Mouse (Mus musculus): ENCODE measurements around the gene Cks2. TPM values are rescaled to one million over a fixed set of nuclear protein-coding genes. Genes with fewer than 3 reads are reported as not detected.
A peak's percentile ranks its signal among the peaks of the same experiment; 100 is the strongest.

Cks2 gene
- 290 and 335 TPM in 2 replicates for polyA plus RNA-seq (2015; fragmentation: Nextera tagmentation; extraction: Ambion mirVana)

- peak within 1 kb of the TSS; percentile 81 for H3K4me2 ChIP-seq
- no peaks in the 10 kb centered on the region for H3K27me3 ChIP-seq
- peak within 1 kb of the TSS; percentile 65 for H3K27ac ChIP-seq
- H3K36me3 ChIP-seq (ENCODE audit: poor library complexity, severe bottlenecking): no peaks in the 10 kb centered on the region
- H3K4me3 ChIP-seq: peak within 1 kb of the TSS; percentile 78
- H3K9ac ChIP-seq: peak within 1 kb of the TSS; percentile 85
- no peaks in the 10 kb centered on the region for H3K9me3 ChIP-seq (replicated peaks)
- H3K4me1 ChIP-seq: peaks cover 31% of the 10 kb centered on the region
- WGBS: under 1% methylated on average over 83 of the region's 83 CpGs
- ATAC-seq: peak; percentile 99
Observed at GRCm38 (mm10) chr13:51644829-51645789, at the start of gene Cks2. Gene Cks2, plus strand, starts transcription at chr13:51645232.

DNA sequence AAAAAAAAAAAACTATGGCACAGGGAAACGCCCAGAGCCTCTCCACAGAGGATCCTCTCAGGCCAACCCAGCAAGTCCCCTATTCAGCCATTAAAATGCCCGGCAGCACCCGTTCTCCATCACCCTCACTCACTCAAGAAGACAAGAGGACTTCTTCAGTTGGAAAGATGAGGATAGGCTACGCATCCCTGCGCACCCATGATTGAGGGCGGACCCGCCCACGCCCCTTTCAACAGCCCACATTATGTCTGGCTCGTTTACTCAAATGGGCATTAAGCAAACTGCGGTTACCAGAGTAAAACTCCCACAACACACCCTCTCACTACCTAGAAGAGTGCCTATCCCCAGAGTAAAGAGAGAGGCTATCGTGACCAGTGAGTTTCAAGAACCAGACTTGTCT is 49.6 kb upstream of the Cks2 start:
- peak overlapping the region; percentile 46 for H3K4me3 ChIP-seq
- no peaks in the 10 kb centered on the region for H3K9me3 ChIP-seq (replicated peaks)
- H3K27ac ChIP-seq: no peak overlapping the region
- peak; percentile 34; the same call in 1 of the 2 replicates for ATAC-seq
- 28% methylated on average over 11 of the region's 11 CpGs for WGBS
- H3K9ac ChIP-seq: no peak overlapping the region
- H3K4me1 ChIP-seq: peaks cover 12% of the 10 kb centered on the region; the same call in 1 of the 2 replicates
- peak overlapping the region; percentile 95 for H3K4me2 ChIP-seq
- no peaks in the 10 kb centered on the region for H3K36me3 ChIP-seq (ENCODE audit: poor library complexity, severe bottlenecking)
- H3K27me3 ChIP-seq: peaks cover 10% of the 10 kb centered on the region; the same call in 1 of the 2 replicates

DNA sequence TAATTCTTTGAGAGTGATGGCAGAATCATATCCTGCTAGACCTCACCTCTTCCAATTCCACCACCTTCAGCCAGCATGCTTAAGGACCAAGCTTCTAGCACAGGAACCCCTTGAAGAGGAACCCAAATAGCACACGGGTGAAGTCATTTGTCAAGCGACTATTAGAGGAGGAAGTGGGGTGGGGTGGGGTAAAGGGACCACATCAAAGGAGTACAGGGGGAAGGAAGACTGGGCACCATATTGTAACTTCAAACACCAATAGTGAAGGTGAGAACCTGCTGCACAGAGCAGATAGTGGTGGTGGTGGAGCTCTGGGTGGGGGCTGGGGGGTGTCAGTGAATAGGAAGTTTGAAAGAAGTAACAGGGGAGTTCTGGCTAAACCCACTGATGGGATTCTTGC is 47.0 kb upstream of the Cks2 start:
- no peak overlapping the region for H3K4me3 ChIP-seq
- ATAC-seq: no peak
- peaks cover 16% of the 10 kb centered on the region for H3K4me1 ChIP-seq
- no peaks in the 10 kb centered on the region for H3K9me3 ChIP-seq (replicated peaks)
- H3K27me3 ChIP-seq: peaks cover 10% of the 10 kb centered on the region; the same call in 1 of the 2 replicates
- H3K4me2 ChIP-seq: no peak overlapping the region
- H3K36me3 ChIP-seq (ENCODE audit: poor library complexity, severe bottlenecking): no peaks in the 10 kb centered on the region
- H3K9ac ChIP-seq: no peak overlapping the region
- no peak overlapping the region for H3K27ac ChIP-seq
- WGBS: 75% methylated on average over 2 of the region's 2 CpGs

- no peak for ATAC-seq
- Histone ChIP-seq H3K27me3 (peaks cover 6% of the 10 kb centered on the region; the same call in 1 of the 2 replicates), H3K4me3 (no peak overlapping the region), H3K9ac (no peak overlapping the region), H3K4me2 (no peak overlapping the region), H3K4me1 (peaks cover 22% of the 10 kb centered on the region), H3K36me3 (ENCODE audit: poor library complexity, severe bottlenecking) (no peaks in the 10 kb centered on the region), H3K27ac (no peak overlapping the region), H3K9me3 (replicated peaks) (no peaks in the 10 kb centered on the region)
- WGBS: 91% methylated on average over 8 of the region's 8 CpGs
Observed at GRCm38 (mm10) chr13:51600169-51600568, 44.9 kb upstream of the Cks2 start.

- Histone ChIP-seq H3K9ac (no peak overlapping the region), H3K4me3 (no peak overlapping the region), H3K36me3 (ENCODE audit: poor library complexity, severe bottlenecking) (no peaks in the 10 kb centered on the region), H3K27me3 (no peaks in the 10 kb centered on the region), H3K4me1 (peaks cover 18% of the 10 kb centered on the region), H3K9me3 (replicated peaks) (no peaks in the 10 kb centered on the region), H3K4me2 (peak overlapping the region; percentile 57), H3K27ac (peak overlapping the region; percentile 65)
- 64% methylated on average over 8 of the region's 8 CpGs for WGBS
- ATAC-seq: peak; percentile 38
Observed at GRCm38 (mm10) chr13:51602764-51603163, 42.3 kb upstream of the Cks2 start.

GRCm38 (mm10) chr13:51603221-51603893 is 41.7 kb upstream of the Cks2 start:
- Histone ChIP-seq H3K4me2 (peak overlapping the region; percentile 57), H3K4me1 (peaks cover 18% of the 10 kb centered on the region), H3K27me3 (no peaks in the 10 kb centered on the region), H3K4me3 (peak overlapping the region; percentile 26), H3K9ac (peak overlapping the region; percentile 34), H3K9me3 (replicated peaks) (no peaks in the 10 kb centered on the region), H3K27ac (peak overlapping the region; percentile 65), H3K36me3 (ENCODE audit: poor library complexity, severe bottlenecking) (no peaks in the 10 kb centered on the region)
- 12% methylated on average over 16 of the region's 16 CpGs for WGBS
- peak; percentile 94 for ATAC-seq

DNA sequence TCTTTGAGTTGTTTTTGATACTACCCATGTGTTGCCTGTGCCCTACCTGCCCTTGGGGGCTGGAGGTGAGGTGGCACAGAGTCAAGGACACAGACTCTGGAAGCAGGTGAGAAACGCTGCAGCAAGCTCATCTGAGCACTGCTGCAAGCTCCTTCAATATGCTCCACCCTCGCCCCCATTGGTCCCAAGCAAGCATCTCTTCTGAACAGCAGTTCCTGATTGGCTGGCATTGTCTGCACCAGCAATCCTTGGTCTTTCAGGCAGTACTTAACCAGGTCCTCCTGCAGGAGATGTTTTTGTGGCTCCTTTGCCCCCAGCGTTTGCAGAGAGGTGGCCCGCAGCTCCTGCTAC is 41.2 kb upstream of the Cks2 start:
- Histone ChIP-seq H3K9ac (0 out of 2 replicates have a peak overlapping the region, but pooled peaks have one; percentile 34), H3K27ac (peak overlapping the region; percentile 65), H3K9me3 (replicated peaks) (no peaks in the 10 kb centered on the region), H3K27me3 (no peaks in the 10 kb centered on the region), H3K4me1 (peaks cover 18% of the 10 kb centered on the region), H3K4me3 (peak overlapping the region; percentile 26), H3K36me3 (ENCODE audit: poor library complexity, severe bottlenecking) (no peaks in the 10 kb centered on the region), H3K4me2 (peak overlapping the region; percentile 57)
- WGBS: 34% methylated on average over 4 of the region's 4 CpGs
- peak; percentile 59 for ATAC-seq

GRCm38 (mm10) chr13:51609231-51609630 is 35.8 kb upstream of the Cks2 start:
- Histone ChIP-seq H3K4me3 (no peak overlapping the region), H3K9me3 (replicated peaks) (no peaks in the 10 kb centered on the region), H3K4me1 (peaks cover 13% of the 10 kb centered on the region), H3K36me3 (ENCODE audit: poor library complexity, severe bottlenecking) (no peaks in the 10 kb centered on the region), H3K27ac (no peak overlapping the region), H3K4me2 (no peak overlapping the region), H3K27me3 (no peaks in the 10 kb centered on the region), H3K9ac (no peak overlapping the region)
- 90% methylated on average over 7 of the region's 7 CpGs for WGBS
- ATAC-seq: no peak

- Histone ChIP-seq H3K9ac (no peak overlapping the region), H3K27me3 (no peaks in the 10 kb centered on the region), H3K4me2 (peak overlapping the region; percentile 25), H3K36me3 (ENCODE audit: poor library complexity, severe bottlenecking) (no peaks in the 10 kb centered on the region), H3K4me1 (peaks cover 15% of the 10 kb centered on the region), H3K9me3 (replicated peaks) (no peaks in the 10 kb centered on the region), H3K4me3 (no peak overlapping the region), H3K27ac (no peak overlapping the region)
- WGBS: 29% methylated on average over 9 of the region's 9 CpGs
- no peak for ATAC-seq
Observed at GRCm38 (mm10) chr13:51611060-51611459, 34.0 kb upstream of the Cks2 start.

GRCm38 (mm10) chr13:51611500-51611899 is 33.5 kb upstream of the Cks2 start:
- H3K4me1 ChIP-seq: peaks cover 19% of the 10 kb centered on the region
- peak overlapping the region; percentile 25 for H3K4me2 ChIP-seq
- H3K9ac ChIP-seq: no peak overlapping the region
- H3K9me3 ChIP-seq (replicated peaks): no peaks in the 10 kb centered on the region
- H3K4me3 ChIP-seq: no peak overlapping the region
- no peaks in the 10 kb centered on the region for H3K36me3 ChIP-seq (ENCODE audit: poor library complexity, severe bottlenecking)
- no peak overlapping the region for H3K27ac ChIP-seq
- H3K27me3 ChIP-seq: no peaks in the 10 kb centered on the region
- WGBS: 19% methylated on average over 5 of the region's 5 CpGs
- ATAC-seq: no peak

DNA sequence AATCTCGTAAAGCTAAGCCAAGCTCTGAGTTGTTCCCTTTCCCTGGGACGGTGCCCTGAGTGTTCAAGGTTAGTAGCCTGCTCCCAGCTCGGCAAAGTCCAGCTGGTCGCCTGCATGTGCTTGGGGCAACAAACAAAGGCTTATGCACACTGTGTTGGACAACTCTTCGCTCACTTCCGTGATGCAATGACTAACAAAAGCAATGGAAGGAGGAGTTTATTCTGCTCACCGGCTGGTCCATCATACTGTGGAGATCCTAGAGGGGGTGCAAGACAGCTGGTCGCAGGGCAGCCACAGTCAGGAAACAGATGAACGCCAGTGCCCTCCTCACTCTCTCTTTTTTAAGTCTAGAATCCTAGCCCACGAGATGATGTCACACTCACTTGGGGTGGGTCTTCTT is 29.2 kb upstream of the Cks2 start:
- H3K9ac ChIP-seq: no peak overlapping the region
- H3K4me1 ChIP-seq: peaks cover 23% of the 10 kb centered on the region
- no peak overlapping the region for H3K27ac ChIP-seq
- no peak overlapping the region for H3K4me3 ChIP-seq
- no peaks in the 10 kb centered on the region for H3K36me3 ChIP-seq (ENCODE audit: poor library complexity, severe bottlenecking)
- no peak overlapping the region for H3K4me2 ChIP-seq
- no peaks in the 10 kb centered on the region for H3K27me3 ChIP-seq
- H3K9me3 ChIP-seq (replicated peaks): no peaks in the 10 kb centered on the region
- 71% methylated on average over 10 of the region's 10 CpGs for WGBS
- no peak for ATAC-seq

- Histone ChIP-seq H3K4me2 (peak overlapping the region; percentile 40), H3K36me3 (ENCODE audit: poor library complexity, severe bottlenecking) (no peaks in the 10 kb centered on the region), H3K27ac (peak overlapping the region; percentile 35; the same call in 1 of the 2 replicates), H3K4me3 (no peak overlapping the region), H3K9ac (no peak overlapping the region), H3K9me3 (replicated peaks) (no peaks in the 10 kb centered on the region), H3K4me1 (peaks cover 15% of the 10 kb centered on the region), H3K27me3 (no peaks in the 10 kb centered on the region)
- WGBS: 9% methylated on average over 12 of the region's 12 CpGs
- ATAC-seq: peak; percentile 77
Observed at GRCm38 (mm10) chr13:51616417-51617044, 28.5 kb upstream of the Cks2 start.

Measured in forebrain, embryonic 13.5 days (tissue).